Mouse (Mus musculus) granulocyte monocyte progenitor cell, adult 5-6 weeks (primary cell): ENCODE results near the gene Ugcg. TPM values are rescaled to one million over a fixed set of nuclear protein-coding genes. Genes with fewer than 3 reads are reported as not detected.

Source experiments
- ATAC-seq: replicated peaks from 2 replicates; pipeline ENCODE4 v1.8.0; 2016; ENCODE audit warnings: mild to moderate bottlenecking, moderate TSS enrichment, inconsistent platforms; ENCODE audit not compliant: poor library complexity, severe bottlenecking
- total RNA-seq, 2 experiments: library from RNA; stranded (forward) in 1 of 2; stranded (reverse) in 1 of 2; fragments of 200-712, 200-1000 nt in 1 of 2; fragments of >200 nt in 1 of 2; fragmentation: Nextera tagmentation in 1 of 2; gene quantifications; 2 replicates each; pipeline ENCODE4 v1.2.3; 2014 to 2017

Ugcg gene
- total RNA-seq, 2 experiments from 2014 or later = 24.6 to 35.8 TPM

DNA sequence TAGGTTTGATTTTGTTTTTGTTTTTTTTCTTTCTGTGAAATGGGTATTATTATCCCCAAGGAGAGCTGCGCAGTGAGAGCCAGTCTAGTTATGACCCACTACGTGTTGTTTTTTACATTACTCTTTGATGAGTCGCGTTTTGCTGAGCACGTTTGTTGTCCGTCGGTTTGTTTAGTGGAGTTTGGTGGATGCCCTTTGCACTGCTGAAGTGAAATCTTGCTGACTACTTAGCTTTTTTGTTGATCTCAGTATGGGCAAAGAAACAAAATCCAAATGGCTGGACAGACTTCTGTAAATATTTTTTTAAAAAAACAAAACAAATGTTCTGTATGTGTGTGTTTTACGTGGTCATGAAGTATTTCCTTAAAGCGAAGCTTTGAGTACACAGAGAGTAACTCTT, 33.2 kb downstream of the Ugcg start:
- ATAC-seq = no peak

DNA sequence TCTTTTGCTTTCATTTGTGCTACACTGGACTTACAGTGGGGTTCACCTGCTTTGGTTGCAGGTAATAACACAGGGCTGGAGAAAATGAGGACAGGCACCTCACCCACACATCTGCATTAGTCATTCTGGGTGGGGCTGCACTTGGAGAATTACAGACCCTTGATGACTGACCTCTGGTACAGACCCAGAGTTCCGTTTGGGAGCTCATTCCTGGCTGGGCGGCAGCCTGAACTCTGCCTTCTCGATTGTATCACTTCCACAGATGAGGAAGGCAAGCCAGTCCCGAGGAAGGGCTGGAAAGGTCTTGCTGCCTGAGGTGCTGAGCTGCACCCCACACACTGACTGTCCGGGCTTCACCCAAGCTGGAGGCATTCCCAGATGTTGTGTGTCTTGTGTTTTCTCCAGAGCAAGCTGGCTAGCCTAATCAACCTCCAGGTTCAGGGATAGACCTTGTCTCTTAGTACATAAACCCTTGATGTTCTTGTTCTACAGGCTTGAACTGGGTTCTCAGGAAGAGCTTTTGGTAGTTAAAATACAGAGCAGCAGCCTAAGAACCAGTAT, 34.1 kb downstream of the Ugcg start:
- ATAC-seq = no peak

DNA sequence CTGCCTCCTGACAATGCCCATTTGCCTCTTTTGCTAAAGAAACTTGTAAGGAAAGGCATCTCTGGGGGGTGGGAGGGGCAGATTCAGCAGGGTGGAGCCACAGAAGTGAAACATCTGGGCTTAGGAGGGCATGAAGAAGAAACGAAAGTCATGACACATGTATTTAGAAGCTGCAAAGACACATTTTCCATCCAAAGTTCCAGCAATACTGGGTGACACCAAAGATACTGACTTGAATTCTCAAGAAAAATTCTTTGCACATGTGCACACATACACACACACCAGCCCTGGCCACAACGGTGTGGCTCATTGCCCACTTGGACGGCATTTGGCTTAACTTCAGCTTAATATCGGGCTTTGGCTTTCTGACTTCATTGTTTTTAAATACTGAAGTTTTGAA, 35.8 kb downstream of the Ugcg start:
- no peak; the same call in 1 of the 2 replicates for ATAC-seq

DNA sequence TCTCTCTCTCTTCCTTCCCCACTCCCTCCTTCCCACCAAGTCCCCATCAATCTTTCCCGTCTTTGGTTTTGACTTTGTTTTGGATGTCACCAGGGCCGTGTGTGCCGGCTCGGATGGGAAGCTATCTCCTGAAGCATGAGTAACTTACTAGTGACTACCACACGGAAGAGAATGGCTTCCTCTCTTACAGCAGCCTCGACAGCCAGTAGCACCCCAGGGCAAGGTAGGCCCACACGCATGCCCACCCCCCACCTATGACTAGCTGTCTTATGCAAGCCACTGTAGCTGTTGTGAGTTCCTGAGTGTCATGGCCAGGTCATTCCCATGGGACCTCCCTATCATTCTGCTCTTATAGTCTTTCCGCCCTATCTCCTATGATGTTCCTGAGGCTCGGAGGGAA, 38.0 kb downstream of the Ugcg start:
- no peak for ATAC-seq

DNA sequence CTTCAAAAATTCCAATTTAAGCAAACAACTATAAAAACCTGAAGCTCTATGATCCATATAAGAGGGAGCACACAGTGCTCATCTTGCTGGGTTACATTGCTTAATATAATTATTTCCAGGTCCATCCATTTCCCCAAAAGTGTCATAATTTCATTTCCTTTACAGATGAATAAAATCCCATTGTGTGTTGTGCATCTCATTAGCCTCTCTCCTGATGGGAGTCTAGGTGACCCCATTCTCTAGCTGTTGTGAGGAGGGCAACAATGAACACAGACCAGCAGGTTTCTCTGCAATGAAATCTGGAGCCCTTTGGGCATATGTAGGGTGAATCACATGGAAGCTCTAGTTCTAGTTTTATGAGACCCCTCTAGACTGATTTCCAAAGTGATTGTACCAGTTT, 39.9 kb downstream of the Ugcg start:
- ATAC-seq = no peak

DNA sequence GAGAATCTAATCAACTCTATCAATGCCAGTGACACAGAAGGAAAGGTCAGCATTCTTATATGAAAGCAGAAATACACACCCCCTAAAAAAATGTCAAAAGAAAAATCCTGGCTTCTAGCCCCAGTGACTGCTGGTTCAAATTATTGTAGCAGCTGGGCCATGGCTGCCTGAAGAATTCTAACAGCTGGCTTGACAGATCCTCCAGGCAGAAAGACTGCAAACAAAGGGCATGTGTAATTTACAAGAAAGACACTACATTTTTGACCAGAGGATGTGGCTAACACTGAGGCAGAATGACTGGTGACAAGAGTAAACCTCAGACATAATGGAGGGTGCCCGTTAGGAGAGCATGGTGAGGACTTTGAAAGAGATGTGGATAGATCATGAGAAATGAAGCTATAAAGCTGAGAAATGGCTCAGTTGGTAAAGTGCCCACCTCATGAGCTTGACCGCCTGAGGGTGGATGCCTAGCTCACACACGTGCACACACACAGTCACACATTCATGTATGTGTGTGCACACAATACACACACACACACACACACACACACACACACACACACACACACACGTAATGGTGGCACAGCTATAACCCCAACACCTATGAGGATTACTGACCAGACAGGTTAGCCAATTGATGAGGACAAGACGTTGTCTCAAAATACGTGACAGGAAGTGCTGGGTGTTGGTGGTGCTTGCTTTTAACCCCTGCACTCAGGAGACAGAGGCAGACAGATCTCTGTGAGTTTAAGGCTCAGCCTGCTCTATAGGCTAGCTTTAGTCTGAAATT, 42.4 kb downstream of the Ugcg start:
- ATAC-seq = no peak

DNA sequence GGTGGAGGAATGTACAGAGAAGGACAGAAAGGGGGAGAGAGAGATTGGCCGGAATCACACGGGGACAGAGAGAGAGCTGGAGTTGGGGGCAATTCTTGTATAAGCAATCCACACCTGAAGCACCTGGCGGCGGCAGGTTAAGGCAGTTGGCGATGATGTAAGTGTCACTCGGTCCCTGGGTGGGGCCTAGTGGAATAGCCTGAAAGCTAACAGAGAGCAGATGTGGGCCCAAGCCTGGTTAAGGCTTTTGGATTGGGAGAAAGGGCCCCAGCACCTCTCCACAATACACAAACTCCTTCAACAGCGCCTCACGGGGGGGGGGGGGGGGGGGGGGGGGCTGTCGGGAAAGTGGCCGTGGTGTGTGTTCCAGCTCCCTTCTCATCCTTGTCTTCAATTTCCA, 45.0 kb downstream of the Ugcg start:
- no peak for ATAC-seq

DNA sequence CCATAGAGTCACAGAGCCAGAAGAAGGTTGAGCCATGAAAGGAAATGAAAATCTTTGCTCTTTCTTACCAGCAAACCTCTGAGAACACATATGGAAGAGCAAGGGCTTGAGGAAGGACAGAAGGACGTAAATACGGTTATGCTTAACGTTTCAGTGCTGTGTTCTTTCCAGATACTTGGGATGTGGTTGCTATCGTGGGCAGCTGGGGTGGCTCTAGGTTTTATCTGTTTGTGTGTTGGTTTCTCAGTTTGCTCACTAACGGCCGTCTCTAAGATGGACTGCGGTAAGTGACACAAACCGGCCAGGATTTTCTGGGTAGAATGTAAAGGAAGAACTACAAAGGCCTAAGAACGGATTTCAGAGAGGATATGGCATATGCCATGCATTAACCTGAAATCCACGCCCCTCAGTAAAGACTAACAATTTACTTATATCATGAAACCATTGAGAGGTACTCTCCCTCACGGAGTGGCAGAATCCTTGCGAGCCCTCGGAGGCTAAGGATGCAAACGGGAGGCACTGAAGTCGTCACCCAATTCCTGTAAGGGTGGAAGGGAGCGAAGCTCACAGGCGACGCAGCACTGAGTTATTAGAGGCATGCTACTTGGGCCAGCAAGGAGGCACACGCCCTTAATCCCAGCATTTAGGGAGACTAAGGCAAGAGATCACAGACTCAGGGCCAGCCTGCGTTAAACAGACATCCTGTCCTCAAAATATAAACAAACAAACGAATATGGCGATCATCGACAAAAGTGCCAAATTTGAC, 45.6 kb downstream of the Ugcg start:
- ATAC-seq = no peak

DNA sequence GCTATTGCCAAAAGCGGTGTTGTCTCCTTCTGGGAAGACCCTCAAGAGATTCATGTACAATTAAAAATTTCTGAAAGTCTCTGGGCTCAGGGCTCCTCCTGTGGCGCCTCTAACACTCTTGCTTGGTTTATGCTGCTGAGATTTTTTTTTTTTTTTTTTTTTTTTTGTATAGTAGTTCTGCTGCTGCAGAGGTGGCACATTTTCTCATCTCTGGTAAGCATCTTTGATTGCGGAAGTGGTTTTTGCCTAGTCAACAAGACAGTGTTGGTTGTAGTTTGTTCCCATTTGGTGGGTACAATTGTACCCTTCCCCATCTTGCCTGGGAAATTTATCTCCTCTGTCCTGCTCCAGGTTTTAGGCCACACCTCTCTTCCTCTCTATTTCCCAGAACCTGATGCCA, 47.3 kb downstream of the Ugcg start:
- no peak for ATAC-seq

DNA sequence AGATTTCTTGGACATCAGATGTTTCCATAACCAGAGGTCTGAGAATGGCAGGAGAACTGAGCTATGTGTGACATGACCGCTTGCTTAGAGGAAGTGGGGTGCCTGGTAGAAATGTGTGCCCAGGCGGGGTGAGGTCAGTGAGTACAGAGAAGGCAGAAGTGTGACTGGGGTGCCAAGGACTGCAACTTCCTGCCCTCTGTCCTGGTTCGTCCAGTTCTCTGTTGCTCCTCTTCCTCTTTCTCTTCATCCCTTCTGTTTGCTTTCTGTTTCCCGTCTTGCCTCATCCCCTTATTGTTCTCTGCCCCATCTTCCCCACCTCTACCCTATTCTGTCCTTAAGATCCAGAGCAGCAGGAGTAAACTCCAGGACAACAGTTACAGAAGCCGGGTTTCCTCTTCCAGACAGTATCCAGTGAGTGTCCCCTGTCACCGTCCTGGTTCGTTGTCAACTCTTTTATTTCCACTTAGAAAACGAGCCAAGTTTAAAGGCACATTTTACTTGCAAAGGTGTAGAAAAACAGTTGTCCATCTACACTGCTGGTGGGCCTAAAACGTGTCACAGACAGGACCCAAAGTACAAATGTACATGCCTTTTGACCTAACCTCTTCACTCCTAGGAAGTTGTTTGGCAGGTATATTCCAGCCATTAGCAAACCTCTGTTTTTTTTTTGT, 49.7 kb downstream of the Ugcg start:
- peak; percentile 96 for ATAC-seq

DNA sequence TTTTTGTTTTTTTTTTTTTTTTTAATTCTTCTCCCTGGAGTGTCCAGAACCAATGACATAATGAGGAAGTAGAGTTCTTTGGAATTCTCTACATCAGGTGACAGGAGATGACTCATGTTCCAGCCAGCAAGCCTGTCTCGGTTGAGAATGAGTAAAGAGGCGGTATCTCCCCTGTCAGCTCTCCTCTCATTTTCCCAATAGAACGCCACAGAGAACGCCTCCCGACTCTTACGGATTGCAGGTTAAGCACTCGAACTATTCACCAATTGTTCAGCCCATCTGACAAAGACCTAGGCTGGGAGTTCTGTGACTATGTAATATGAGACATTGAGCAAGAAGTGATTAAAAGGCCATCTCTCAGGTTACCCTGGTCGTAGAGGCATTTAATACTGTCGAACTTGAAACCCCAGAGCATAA, 50.3 kb downstream of the Ugcg start:
- peak; percentile 16 for ATAC-seq

DNA sequence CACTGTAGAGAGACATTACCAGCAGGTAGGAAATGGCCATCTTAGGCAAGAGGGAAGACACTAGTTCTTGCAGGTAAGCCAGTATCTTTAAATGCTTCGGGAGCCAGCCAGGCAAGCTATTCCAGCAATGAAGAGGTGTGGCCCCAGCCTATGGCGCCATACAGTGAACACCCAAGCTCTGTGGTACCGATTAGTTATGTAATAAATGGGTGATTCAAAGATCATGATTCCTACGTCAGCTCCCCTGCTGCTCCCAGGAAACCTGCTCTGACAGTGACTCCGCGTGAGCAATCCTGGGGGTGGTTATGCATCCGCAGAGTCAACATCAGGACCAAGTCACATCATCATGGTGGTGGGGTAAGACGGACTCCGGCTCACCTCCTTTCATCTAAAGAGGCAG, 51.1 kb downstream of the Ugcg start:
- ATAC-seq = no peak

DNA sequence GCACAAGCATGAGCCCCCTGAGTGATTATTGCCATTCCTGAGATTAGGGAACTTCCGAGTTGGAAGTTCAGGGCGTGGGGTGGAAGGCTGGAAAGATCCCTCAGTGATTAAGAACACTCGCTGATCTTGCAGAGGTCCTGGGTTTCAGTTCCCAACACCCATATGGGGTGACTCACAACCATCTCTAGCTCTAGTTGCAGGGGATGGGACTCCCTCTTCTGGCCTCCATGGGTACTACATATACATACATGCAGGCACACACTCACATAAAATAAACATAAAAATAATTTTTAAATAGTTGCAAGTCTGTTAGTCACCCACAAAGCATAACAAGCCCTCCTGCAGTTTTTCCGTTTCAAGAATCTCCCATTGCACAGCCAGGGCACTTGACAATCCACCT, 52.0 kb downstream of the Ugcg start:
- ATAC-seq = no peak

DNA sequence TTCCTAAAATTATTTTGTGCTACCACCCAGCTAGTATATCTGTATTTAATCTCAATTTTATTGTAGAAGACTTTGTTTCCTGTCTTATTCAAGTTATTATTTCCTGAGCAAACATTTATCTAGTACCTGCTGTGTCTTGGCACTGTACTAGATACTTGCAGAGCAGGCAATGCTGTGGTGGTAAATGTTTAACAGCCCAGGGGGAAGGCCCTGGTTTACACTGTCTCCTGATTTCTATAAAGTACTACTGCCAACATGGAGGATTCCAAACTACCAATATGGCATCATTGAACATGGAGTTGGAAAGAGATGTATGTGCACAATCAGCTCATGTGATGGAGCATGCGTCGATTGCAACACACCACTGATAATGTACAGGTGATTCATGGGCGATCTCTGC, 53.2 kb downstream of the Ugcg start:
- no peak for ATAC-seq

DNA sequence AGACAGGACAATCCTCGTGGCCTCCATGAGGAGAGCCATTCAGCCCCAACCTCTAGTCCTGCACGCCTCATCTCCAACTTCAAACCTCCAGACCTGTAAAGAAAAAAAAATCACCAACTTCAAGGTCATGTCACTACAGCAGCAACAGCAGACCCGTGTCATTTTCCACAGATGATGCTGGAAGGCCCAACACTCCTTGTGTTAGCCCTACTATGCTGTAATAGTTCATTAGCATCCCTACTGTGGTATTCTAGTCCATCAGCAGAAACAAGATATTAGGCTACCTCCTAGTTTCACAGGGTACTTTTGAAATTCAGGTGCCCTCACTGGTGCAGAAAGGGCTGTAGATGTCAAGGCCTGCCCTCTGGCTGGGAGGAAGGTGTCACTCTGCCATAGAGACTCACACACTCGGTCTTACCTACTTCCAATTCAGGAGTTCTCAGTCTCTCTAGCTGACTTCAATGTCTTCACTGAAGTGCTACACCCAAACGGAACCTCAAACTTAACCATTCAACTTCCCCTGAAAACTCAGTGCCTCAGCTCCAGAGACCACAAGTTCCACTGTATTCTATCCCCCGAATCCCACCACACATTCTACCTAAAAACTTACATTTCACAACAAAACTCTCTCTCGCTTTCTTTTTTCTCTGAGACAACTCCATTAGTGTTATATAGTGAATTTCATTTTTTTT, 54.9 kb downstream of the Ugcg start:
- peak; percentile 67 for ATAC-seq

DNA sequence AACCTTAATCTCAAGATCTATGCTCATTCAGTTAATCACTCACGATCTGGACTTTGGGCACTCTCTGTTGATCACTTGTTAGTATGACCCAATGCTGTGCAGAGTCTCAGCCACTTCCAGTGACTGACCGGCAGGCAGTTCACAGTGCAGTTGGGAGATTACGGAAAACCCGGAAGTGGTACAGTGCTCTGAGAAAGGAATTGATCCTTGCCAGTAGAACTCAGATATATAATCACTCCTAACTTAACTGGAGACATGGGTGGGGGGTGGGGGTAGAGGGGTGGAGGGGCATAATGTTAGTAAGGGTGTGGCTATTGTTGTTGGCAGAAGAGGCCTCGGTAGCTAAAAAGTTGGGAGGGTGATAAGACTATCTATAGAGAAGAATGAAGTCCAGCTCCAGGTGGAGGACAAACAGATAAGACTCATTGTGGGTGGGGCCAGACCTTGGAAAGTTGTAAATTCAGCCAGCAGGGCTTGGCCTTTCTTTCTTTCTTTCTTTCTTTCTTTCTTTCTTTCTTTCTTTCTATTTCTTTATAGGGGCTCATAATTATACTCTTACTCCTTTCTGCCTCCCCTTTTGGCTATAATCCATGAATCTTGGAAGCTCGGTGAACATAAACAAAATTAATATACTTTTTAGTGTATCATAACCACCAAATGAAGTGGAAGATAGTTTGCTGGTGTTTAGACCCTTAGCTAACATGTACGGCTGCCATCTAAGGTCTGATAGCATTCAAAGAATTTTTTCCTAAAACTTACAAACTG, 55.9 kb downstream of the Ugcg start:
- no peak for ATAC-seq

DNA sequence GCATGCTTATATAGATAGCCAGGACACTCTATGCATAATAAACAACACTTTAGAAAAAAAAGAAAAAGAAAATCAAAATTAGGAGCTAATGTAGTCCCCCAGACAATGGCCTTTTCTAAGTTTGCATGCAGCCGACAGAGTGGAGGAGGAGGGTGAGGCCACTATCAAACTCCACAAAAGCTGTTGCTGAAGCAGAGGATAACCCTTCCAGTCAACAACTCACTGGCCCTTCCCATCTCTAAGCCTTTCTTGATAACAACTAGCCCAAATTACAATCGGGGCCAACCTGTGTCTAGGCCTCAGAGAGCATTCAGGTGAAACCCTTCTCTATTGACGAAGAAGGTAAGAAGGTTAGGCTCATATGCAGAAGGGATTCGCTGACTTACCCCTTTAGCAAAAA, 56.7 kb downstream of the Ugcg start:
- ATAC-seq = no peak

DNA sequence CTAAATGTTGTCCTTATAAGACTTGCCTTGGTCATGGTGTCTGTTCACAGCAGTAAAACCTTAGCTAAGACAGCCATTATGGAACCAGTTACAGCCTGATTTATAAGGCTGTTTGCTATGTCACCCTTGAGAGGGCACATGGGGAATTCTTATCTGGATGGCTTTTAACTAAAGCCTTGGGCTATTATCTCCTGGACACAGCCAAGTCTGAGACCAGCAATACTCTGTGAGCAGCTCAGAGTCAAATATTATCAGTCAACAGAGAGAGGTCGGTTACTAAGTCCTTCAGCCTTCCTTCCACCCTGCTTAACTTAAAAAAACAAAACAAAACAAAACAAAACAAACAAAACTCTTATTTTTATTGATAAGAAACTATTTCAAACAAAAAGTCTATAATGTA, 58.5 kb downstream of the Ugcg start:
- no peak for ATAC-seq

DNA sequence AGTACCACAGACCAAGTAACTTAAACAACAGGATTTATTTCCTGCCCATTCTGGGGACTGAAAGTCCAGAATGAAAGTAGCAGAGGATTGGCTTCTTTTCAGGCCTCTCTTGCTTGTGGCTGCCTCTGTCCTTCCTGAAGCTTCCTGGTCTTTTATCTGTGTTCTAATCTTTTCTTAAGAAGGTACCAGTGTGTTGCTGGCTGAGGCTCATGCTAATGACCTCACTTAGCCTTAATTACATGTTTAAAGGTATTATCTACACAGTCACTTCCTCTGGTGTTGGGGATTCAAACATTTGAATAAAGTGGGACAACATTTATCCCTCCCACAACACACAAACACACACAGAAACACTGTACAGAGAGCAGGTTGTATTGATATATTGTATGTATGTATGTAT, 59.0 kb downstream of the Ugcg start:
- ATAC-seq = no peak
